Mouse (Mus musculus): ENCODE results near the gene Tagln2. TPM values are rescaled to one million over a fixed set of nuclear protein-coding genes. Genes with fewer than 3 reads are reported as not detected.

Tagln2 gene
- polyA plus RNA-seq, 1 experiment from 2014 or later: 55.8 TPM

DNA sequence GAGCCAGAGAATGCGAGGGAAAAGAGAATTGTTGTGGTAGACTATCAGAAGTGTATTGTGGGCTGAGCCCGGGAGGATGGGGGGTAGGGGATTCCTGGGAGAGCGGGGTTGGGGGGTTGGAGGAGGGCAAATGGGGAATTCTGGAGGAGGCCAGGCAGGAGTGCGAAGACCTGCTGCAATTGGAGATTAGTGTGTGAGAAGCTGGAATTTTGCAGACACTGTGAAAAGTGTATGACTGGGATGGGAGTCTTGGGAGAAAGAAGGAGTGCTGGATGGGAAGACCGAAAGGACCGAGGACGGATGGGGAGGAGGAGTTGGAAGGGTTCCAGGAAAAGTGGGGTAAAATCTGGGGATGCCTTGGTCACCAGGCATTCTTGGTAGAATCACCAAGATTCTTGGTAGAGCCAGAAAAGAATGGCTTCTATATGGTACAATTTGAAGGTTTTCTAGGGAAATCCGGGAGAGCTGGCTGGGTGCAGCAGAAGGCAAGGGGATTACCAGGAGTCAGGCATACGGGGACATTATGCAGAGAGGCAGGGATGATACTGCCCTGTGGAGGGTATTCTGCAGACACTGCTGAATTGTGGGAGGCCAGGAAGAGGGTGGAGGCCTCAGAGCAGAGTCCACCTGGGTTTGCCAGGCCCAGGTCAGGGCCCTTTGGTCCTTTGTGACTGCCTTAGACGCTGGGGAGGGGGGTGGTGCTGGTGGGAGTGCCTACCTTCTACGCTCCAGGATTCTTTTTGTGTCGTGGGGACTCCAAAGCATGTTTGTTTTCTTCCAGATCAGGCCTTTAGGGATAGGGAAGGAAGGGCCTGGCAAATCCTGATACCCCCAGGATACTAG is 17.1 kb upstream of the Tagln2 start:
- Histone ChIP-seq H3K9ac (peak overlapping the region; percentile 88), H3K4me2 (peak overlapping the region; percentile 93), H3K36me3 (ENCODE audit: poor library complexity, severe bottlenecking) (peaks cover 18% of the 10 kb centered on the region), H3K4me3 (peak overlapping the region; percentile 67), H3K4me1 (peaks cover 56% of the 10 kb centered on the region), H3K27me3 (0 out of 2 replicates have a peak, but pooled peaks cover 4% of the 10 kb centered on the region), H3K27ac (peak overlapping the region; percentile 79), H3K9me3 (replicated peaks) (no peaks in the 10 kb centered on the region)
- 0% methylated on average over 12 of the region's 12 CpGs for WGBS
- peak; percentile 16 for ATAC-seq

GRCm38 (mm10) chr1:172483361-172483660 is 16.5 kb upstream of the Tagln2 start:
- Histone ChIP-seq H3K27ac (peak overlapping the region; percentile 79), H3K4me1 (peaks cover 61% of the 10 kb centered on the region), H3K9ac (peak overlapping the region; percentile 88), H3K9me3 (replicated peaks) (no peaks in the 10 kb centered on the region), H3K27me3 (0 out of 2 replicates have a peak, but pooled peaks cover 4% of the 10 kb centered on the region), H3K4me3 (peak overlapping the region; percentile 67), H3K4me2 (peak overlapping the region; percentile 93), H3K36me3 (ENCODE audit: poor library complexity, severe bottlenecking) (peaks cover 24% of the 10 kb centered on the region)
- 2% methylated on average over 4 of the region's 4 CpGs for WGBS
- no peak for ATAC-seq

DNA sequence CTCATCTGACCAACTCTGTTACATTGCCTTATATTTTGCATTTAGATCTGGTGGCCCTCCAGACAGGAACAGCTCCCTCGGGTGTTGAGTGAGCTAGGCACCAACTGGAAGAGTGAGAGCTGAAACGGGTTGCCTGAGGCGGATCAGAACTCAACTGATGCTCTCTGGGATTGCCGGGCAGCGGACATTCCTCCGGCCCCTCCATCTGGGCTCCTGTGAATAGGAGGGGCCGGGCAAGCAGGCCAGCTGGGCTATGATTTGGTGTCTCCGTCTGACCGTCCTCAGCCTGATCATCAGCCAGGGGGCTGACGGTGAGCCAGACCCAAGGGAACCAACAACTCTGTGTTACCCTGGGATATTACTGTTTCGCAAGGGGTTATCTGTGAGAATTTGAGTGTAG is 15.6 kb upstream of the Tagln2 start:
- 32% methylated on average over 11 of the region's 11 CpGs for WGBS
- Histone ChIP-seq H3K27me3 (0 out of 2 replicates have a peak, but pooled peaks cover 4% of the 10 kb centered on the region), H3K4me2 (peak overlapping the region; percentile 93), H3K4me3 (peak overlapping the region; percentile 67), H3K36me3 (ENCODE audit: poor library complexity, severe bottlenecking) (peaks cover 33% of the 10 kb centered on the region), H3K9ac (peak overlapping the region; percentile 88), H3K4me1 (peaks cover 65% of the 10 kb centered on the region), H3K9me3 (replicated peaks) (no peaks in the 10 kb centered on the region), H3K27ac (peak overlapping the region; percentile 79)
- no peak for ATAC-seq

- Histone ChIP-seq H3K27me3 (0 out of 2 replicates have a peak, but pooled peaks cover 4% of the 10 kb centered on the region), H3K9ac (peak overlapping the region; percentile 88), H3K9me3 (replicated peaks) (no peaks in the 10 kb centered on the region), H3K36me3 (ENCODE audit: poor library complexity, severe bottlenecking) (peaks cover 37% of the 10 kb centered on the region), H3K4me1 (peaks cover 69% of the 10 kb centered on the region), H3K4me2 (peak overlapping the region; percentile 93), H3K27ac (peak overlapping the region; percentile 79), H3K4me3 (peak overlapping the region; percentile 67)
- ATAC-seq: no peak
- WGBS: 55% methylated on average over 13 of the region's 13 CpGs
These were observed 15.2 kb upstream of the Tagln2 start for GRCm38 (mm10) chr1:172484671-172485070.

DNA sequence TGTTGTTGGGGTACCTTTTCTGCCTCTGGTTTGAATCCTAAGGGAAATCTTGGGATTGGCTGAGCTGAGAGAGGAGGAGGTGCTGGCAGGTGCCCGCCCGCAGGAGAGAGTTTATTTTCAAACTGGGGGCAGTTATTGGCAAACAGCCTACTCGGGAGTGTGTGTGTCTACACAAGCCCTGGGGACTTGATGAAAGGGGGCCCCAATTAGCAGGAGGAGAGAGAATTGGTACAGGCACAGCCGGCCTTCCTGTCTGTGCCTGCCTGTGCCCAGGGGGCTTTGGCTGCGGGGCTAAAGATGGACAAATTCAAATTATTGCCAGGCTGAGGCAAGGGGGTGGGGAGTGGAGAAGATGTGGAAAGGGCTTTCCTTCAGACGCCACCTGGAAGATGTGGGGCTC is 14.0 kb upstream of the Tagln2 start:
- peak overlapping the region; percentile 81 for H3K27ac ChIP-seq
- 0 out of 2 replicates have a peak, but pooled peaks cover 2% of the 10 kb centered on the region for H3K27me3 ChIP-seq
- H3K4me3 ChIP-seq: peak overlapping the region; percentile 67
- H3K36me3 ChIP-seq (ENCODE audit: poor library complexity, severe bottlenecking): peaks cover 44% of the 10 kb centered on the region
- H3K9ac ChIP-seq: peak overlapping the region; percentile 88
- peaks cover 75% of the 10 kb centered on the region for H3K4me1 ChIP-seq
- WGBS: 2% methylated on average over 6 of the region's 6 CpGs
- no peak for ATAC-seq
- no peaks in the 10 kb centered on the region for H3K9me3 ChIP-seq (replicated peaks)
- H3K4me2 ChIP-seq: peak overlapping the region; percentile 93

DNA sequence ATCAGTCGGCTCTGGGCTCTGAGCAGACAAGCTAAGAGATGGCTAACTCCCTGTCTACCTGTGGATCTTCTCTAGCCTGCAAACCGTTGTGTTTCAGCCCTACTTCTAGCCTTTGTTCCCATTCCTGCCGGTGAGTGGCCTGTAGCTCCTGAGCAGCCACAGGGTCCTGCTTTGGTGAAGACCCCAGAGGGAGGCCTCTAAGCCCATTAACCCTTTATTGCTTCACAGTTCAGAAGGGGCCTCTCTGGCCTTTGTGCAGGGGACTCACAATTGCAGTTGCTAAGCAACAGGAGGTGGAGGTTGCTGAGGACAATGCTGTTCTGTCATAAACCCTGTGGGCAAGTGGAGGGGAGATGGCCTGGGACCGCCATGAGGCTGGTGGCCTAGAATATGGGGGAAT is 13.6 kb upstream of the Tagln2 start:
- H3K9ac ChIP-seq: peak overlapping the region; percentile 88
- ATAC-seq: no peak
- H3K9me3 ChIP-seq (replicated peaks): no peaks in the 10 kb centered on the region
- H3K4me3 ChIP-seq: peak overlapping the region; percentile 67
- H3K4me1 ChIP-seq: peaks cover 72% of the 10 kb centered on the region
- peak overlapping the region; percentile 81 for H3K27ac ChIP-seq
- H3K4me2 ChIP-seq: peak overlapping the region; percentile 93
- WGBS: 4% methylated on average over 4 of the region's 4 CpGs
- peaks cover 48% of the 10 kb centered on the region for H3K36me3 ChIP-seq (ENCODE audit: poor library complexity, severe bottlenecking)
- H3K27me3 ChIP-seq: no peaks in the 10 kb centered on the region

DNA sequence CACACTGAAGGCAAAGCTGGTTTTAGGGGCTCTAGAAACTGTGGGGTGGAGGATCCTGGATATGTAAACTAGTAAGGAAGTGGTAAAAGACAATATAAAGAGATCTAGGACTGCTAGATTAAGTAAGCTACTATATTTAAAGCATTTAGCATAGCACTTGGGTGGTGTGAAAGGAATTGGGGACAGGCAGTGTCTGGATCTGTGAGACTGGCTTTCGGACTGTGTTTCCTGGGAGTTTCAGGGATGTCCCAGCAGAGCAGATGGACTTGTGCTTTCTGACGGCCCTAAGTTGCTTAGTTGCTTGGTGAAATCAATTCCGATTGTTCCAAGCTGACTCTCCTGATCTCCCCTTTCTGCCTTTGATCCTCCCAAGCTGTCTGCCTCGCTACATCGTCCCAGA is 13.2 kb upstream of the Tagln2 start:
- Histone ChIP-seq H3K9me3 (replicated peaks) (no peaks in the 10 kb centered on the region), H3K4me3 (peak overlapping the region; percentile 67), H3K4me1 (peaks cover 68% of the 10 kb centered on the region), H3K36me3 (ENCODE audit: poor library complexity, severe bottlenecking) (peaks cover 53% of the 10 kb centered on the region), H3K27ac (peak overlapping the region; percentile 81), H3K4me2 (peak overlapping the region; percentile 93), H3K27me3 (no peaks in the 10 kb centered on the region), H3K9ac (peak overlapping the region; percentile 88)
- no peak for ATAC-seq
- 15% methylated on average over 5 of the region's 5 CpGs for WGBS

DNA sequence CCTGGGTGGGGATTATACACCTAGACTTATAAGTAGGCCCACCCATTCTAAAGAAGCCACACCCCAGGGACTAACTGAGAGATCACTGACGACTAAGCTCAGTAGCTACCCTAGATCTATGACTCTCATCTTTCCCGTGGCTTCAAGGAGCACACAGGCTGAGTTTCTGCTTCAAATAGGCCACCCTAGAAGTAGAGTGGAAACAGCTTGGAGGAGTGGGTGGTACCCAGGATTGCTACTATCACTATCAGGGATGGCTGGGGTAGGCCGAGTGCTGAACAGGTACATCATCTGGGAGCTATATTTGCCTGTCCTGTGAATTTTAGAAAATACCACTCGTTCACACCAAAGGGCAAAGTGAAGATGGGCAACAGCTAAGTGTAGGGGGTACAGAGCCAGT is 12.0 kb upstream of the Tagln2 start:
- 84% methylated on average over 4 of the region's 4 CpGs for WGBS
- H3K27ac ChIP-seq: no peak overlapping the region
- H3K4me3 ChIP-seq: no peak overlapping the region
- H3K36me3 ChIP-seq (ENCODE audit: poor library complexity, severe bottlenecking): peaks cover 65% of the 10 kb centered on the region
- no peaks in the 10 kb centered on the region for H3K9me3 ChIP-seq (replicated peaks)
- no peaks in the 10 kb centered on the region for H3K27me3 ChIP-seq
- ATAC-seq: no peak
- no peak overlapping the region for H3K9ac ChIP-seq
- peaks cover 67% of the 10 kb centered on the region for H3K4me1 ChIP-seq
- H3K4me2 ChIP-seq: no peak overlapping the region

DNA sequence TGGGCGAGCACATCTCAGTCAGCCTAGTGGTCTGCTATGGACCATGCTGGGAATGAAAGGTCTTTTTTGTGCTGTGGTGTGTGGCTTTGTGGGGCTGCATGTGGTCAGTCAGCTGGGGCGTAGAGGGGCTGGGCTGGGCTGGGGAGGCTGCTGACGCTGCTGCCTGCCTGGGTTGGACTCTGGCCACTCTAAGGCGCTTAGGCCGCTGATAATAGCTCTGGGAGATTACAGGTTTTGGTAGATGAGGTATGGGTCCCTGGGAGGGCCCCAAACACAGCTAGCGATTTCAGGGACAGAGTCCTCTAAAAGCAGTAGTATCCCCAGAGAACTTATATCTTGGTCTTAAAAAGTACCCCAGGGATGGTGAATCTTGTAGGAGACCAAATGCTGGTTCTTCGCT is 11.0 kb upstream of the Tagln2 start:
- Histone ChIP-seq H3K4me1 (peaks cover 58% of the 10 kb centered on the region), H3K9ac (peak overlapping the region; percentile 22; the same call in 1 of the 2 replicates)

DNA sequence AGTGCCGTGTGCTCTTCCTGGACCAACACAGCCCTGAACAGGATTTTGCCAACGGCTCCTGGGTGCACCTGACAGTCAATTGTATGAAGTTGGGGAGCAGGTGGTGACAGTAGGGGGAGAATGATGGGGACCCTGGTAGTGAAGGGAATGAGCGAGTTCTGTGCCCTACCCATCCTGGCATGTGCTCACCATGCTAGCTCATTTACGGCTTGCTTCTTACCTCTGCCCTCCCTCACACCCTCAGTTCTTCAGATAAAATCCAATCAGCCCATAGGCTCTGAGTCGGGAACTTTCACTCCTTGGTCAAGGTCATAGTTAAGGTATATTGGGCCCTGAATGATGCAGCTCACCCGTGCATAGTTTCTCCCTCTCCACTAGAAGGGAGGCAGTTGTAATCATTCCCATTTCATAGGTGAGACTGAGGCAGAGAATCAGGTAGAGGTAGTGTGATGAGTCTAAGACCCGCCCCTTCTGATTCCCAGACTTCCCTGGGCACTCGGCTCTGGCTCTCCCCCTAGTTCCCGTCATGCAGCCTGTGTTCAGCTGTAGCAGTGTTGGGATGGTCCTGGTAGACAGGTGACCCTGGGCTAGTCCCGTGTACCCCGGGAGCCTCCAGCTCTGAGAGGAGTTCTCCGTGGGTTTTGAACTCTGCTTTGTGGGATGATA is 10.1 kb upstream of the Tagln2 start:
- Histone ChIP-seq H3K9ac (peak overlapping the region; percentile 43; the same call in 1 of the 2 replicates), H3K4me1 (peaks cover 49% of the 10 kb centered on the region), H3K27me3 (no peaks in the 10 kb centered on the region), H3K4me2 (peak overlapping the region; percentile 38), H3K9me3 (replicated peaks) (no peaks in the 10 kb centered on the region), H3K36me3 (ENCODE audit: poor library complexity, severe bottlenecking) (peaks cover 78% of the 10 kb centered on the region), H3K4me3 (no peak overlapping the region), H3K27ac (no peak overlapping the region)
- WGBS: 59% methylated on average over 12 of the region's 12 CpGs
- peak; percentile 12; the same call in 1 of the 2 replicates for ATAC-seq

More for the DNA sequence above, 11.0 kb upstream of the Tagln2 start:
- no peak for ATAC-seq
- H3K4me2 ChIP-seq: no peak overlapping the region
- no peaks in the 10 kb centered on the region for H3K9me3 ChIP-seq (replicated peaks)
- no peaks in the 10 kb centered on the region for H3K27me3 ChIP-seq
- H3K27ac ChIP-seq: no peak overlapping the region
- no peak overlapping the region for H3K4me3 ChIP-seq
- 80% methylated on average over 7 of the region's 7 CpGs for WGBS
- peaks cover 74% of the 10 kb centered on the region for H3K36me3 ChIP-seq (ENCODE audit: poor library complexity, severe bottlenecking)

DNA sequence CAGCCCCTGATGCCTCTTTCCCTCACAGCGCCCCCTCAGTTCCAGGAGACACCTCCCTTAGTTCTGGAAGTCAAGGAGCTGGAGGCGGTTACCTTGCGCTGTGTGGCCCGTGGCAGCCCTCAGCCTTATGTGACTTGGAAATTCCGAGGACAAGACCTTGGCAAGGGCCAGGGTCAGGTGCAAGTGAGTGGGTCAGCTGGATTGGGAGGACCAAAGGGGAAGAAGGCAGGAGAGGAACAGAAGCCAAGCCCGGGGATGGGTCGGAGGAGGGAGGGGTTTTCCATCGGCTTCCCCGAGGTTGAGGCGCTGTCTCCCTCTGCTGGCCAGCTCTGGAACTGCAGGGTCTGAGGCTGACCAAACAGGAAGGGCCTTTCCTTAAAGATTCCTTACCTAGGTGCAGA is 9.6 kb upstream of the Tagln2 start:
- peaks cover 80% of the 10 kb centered on the region for H3K36me3 ChIP-seq (ENCODE audit: poor library complexity, severe bottlenecking)
- no peak overlapping the region for H3K4me3 ChIP-seq
- peak overlapping the region; percentile 43 for H3K9ac ChIP-seq
- H3K27ac ChIP-seq: no peak overlapping the region
- peak overlapping the region; percentile 38 for H3K4me2 ChIP-seq
- H3K9me3 ChIP-seq (replicated peaks): no peaks in the 10 kb centered on the region
- H3K4me1 ChIP-seq: peaks cover 44% of the 10 kb centered on the region
- WGBS: 11% methylated on average over 9 of the region's 10 CpGs
- peak; percentile 40 for ATAC-seq
- H3K27me3 ChIP-seq: no peaks in the 10 kb centered on the region

- 93% methylated on average over 8 of the region's 8 CpGs for WGBS
- H3K9ac ChIP-seq: no peak overlapping the region
- peaks cover 95% of the 10 kb centered on the region for H3K36me3 ChIP-seq (ENCODE audit: poor library complexity, severe bottlenecking)
- no peaks in the 10 kb centered on the region for H3K27me3 ChIP-seq
- no peak overlapping the region for H3K4me2 ChIP-seq
- no peaks in the 10 kb centered on the region for H3K9me3 ChIP-seq (replicated peaks)
- H3K27ac ChIP-seq: no peak overlapping the region
- no peak overlapping the region for H3K4me3 ChIP-seq
- peaks cover 26% of the 10 kb centered on the region for H3K4me1 ChIP-seq
- ATAC-seq: no peak
These were observed 7.8 kb upstream of the Tagln2 start for GRCm38 (mm10) chr1:172492047-172492446.

Measured in forebrain, embryonic 13.5 days (tissue).